ENCODE assay signal across 9 mouse cellular contexts in the genomic region with DNA sequence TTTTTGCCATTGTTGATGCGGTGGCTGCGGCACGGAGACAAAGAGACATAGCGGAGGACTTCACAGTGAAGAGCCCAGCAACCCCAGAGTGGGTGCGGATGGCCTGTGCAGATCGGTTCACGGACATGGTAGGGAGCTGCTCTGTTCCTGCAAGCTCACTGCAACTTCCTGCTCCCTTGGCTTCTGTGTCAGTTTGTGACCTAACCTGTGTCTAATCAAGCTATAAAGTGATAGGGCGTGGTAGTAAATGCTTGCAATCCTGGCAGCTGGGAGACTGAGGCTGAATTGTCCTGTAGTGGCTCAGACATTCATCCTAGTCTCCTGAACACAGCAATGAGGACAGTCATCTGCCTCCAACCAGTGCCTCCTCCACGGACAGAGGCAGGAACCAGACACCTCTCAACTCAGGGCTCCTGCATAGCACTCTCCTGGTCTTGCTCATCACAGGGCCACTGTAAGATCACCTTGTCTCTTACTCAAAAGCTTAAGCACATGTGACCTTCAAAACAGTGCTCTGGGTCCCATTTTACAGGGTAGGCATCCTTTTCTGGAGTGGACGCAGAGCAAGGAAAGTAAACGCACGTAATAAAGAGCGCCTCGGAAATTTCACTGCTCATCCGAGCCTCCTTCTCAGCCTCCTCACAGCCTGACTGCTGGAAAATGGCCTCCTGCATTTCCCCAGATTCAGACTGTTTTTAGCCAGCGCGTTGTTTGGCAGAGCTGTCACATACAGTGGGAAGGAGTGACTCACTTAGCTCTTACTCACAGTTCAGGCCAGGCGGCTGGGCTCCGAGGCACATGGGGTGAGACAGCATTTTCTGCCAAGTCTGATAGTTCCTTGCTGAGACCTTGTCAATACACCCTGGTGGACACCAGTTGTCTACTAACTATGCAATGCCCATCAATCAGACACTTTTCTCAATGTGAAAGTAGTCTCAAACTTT. TPM values are rescaled to one million over a fixed set of nuclear protein-coding genes. Genes with fewer than 3 reads are reported as not detected.
DNase-seq lines count a peak whose midpoint lies in the region; ATAC-seq and TF ChIP-seq lines count a peak whose summit lies in the region.
"Had no signal": no experiment of that assay in that cellular context is flagged by ENCODE, and none has a peak within 500 bp of the region (broad histone marks: within the 10 kb centered on the region; RNA-seq: fewer than 3 reads in every experiment).

No protein-coding gene starts in this region.

- H3K4me1 ChIP-seq in heart, embryonic 14.5 days (ENCODE audit: control insufficient read depth in 2 of 2, insufficient read depth in 2 of 2, low read length in 2 of 2): peaks cover 2 to 4% of the 10 kb centered on the region in 2 experiments; a peak in 1 of 4 replicates
- H3K4me1 ChIP-seq in small intestine, adult 2 months (ENCODE audit: control insufficient read depth, insufficient read depth, insufficient read length, low read length): peaks cover 23% of the 10 kb centered on the region; the same call in 1 of the 2 replicates
- H3K4me1 ChIP-seq: midbrain, embryonic 12.5 days had no signal

- no peaks in the 10 kb centered on the region for H3K36me3 ChIP-seq in heart, embryonic 14.5 days (ENCODE audit: control insufficient read depth, insufficient read depth, low read length)
- H3K36me3 ChIP-seq in small intestine, adult 2 months (ENCODE audit: control insufficient read depth, insufficient read depth, low read length): no peaks in the 10 kb centered on the region
- H3K36me3 ChIP-seq: midbrain, embryonic 12.5 days had no signal

- peak; percentile 34; the same call in 1 of the 2 replicates for TF ChIP-seq POLR2A in small intestine, adult 2 months (IDR thresholded peaks at IDR 0.05; ENCODE audit: low read depth, low read length)

- intact Hi-C loops in left cerebral cortex, postnatal 10 days (cut with DNase I): no loop called here

- H3K27ac ChIP-seq in heart, embryonic 14.5 days (replicated peaks in 1 of 2; ENCODE audit: control insufficient read depth in 1 of 2, insufficient read depth in 1 of 2, low read depth in 2 of 2, low read length in 2 of 2): 0 out of 4 replicates have a peak overlapping the region, but pooled peaks of 1 of the 2 experiments have one; percentile 39
- peak overlapping the region; percentile 89 for H3K27ac ChIP-seq in small intestine, adult 2 months (ENCODE audit: insufficient read depth, low read depth, low read length)
- H3K27ac ChIP-seq: midbrain, embryonic 12.5 days had no signal

- no peak for TF ChIP-seq CTCF in small intestine, adult 2 months (IDR thresholded peaks at IDR 0.05; ENCODE audit: extremely low read depth, insufficient read length, insufficient replicate concordance, low read depth, low read length)

- H3K9ac ChIP-seq in heart, embryonic 14.5 days (ENCODE audit: low read length): no peak overlapping the region
- H3K9ac ChIP-seq: midbrain, embryonic 12.5 days had no signal

- peak; percentile 12 to 13 for DNase-seq in cerebellum, adult 18-20 months
- no peak for DNase-seq in cerebellum, adult 11 months
- DNase-seq in adrenal gland, postnatal 14 days: peak; percentile 87
- DNase-seq in left cerebral cortex, postnatal 10 days (ENCODE audit: extremely low spot score in 1 of 2, low spot score in 2 of 2): peak; percentile 11 to 42
- DNase-seq in spleen, postnatal 4 days (ENCODE audit: low spot score in 2 of 2): no peak
- no peak for DNase-seq in ovary, postnatal 10 days (ENCODE audit: low spot score)

- no peak overlapping the region for H3K4me2 ChIP-seq in heart, embryonic 14.5 days (ENCODE audit: low read length)
- H3K4me2 ChIP-seq: midbrain, embryonic 12.5 days had no signal

- peak; percentile 59 for ATAC-seq in heart, embryonic 14.5 days (ENCODE audit: insufficient number of reproducible peaks, insufficient read depth, low FRiP score, low read depth)

- no peak overlapping the region for H3K4me3 ChIP-seq in heart, embryonic 14.5 days (ENCODE audit: control insufficient read depth in 1 of 2, insufficient read depth in 1 of 2, low read depth in 1 of 2, low read length in 2 of 2)
- no peak overlapping the region for H3K4me3 ChIP-seq in small intestine, adult 2 months (ENCODE audit: low read depth, low read length)
- H3K4me3 ChIP-seq: midbrain, embryonic 12.5 days had no signal

- no peaks in the 10 kb centered on the region for H3K9me3 ChIP-seq in heart, embryonic 14.5 days (ENCODE audit: control insufficient read depth, low read length)
- H3K9me3 ChIP-seq: midbrain, embryonic 12.5 days had no signal

- H3K27me3 ChIP-seq in heart, embryonic 14.5 days (ENCODE audit: control insufficient read depth, insufficient read depth, low read length): no peaks in the 10 kb centered on the region
- no peaks in the 10 kb centered on the region for H3K27me3 ChIP-seq in small intestine, adult 2 months (ENCODE audit: control insufficient read depth, insufficient read depth, low read length)
- H3K27me3 ChIP-seq: midbrain, embryonic 12.5 days had no signal

- WGBS in heart, embryonic 14.5 days: 71% methylated on average over 19 of the region's 19 CpGs
- 30% methylated on average over 19 of the region's 19 CpGs for WGBS in small intestine, adult 2 months

RNA-seq across cellular contexts. Expression of gene Bzw1, which starts 33.5 kb away (rescaled TPM):
- 180 and 184 TPM in 2 replicates for total RNA-seq in adrenal gland, postnatal 14 days (2021)
- polyA plus RNA-seq in heart, embryonic 14.5 days (2014; fragmentation: Nextera tagmentation; extraction: Ambion mirVana): 214 and 221 TPM in 2 replicates
- 100 to 1,000 TPM; 264 to 272 TPM for total RNA-seq in left cerebral cortex, postnatal 10 days (2021)
- 5.6 and 9.6 TPM in 2 replicates for polyA plus RNA-seq in small intestine, adult 2 months (2012; rRNA removed)

Comparison
In these comparisons a context has a peak if more than half of its experiments do, and no peak if none do; other contexts are left out.
1. DNase-seq: peak in cerebellum, adult 18-20 months (2 of 2), adrenal gland, postnatal 14 days (single experiment) and left cerebral cortex, postnatal 10 days (2 of 2); none in cerebellum, adult 11 months (single experiment), spleen, postnatal 4 days (0 of 2) and ovary, postnatal 10 days (single experiment).